In genomic region chr11:94978947-94979346, GRCm38 (mm10) we compare ENCODE assay signal across 8 mouse cellular contexts. TPM values are rescaled to one million over a fixed set of nuclear protein-coding genes. Genes with fewer than 3 reads are reported as not detected.
DNase-seq lines count a peak whose midpoint lies in the region; ATAC-seq and TF ChIP-seq lines count a peak whose summit lies in the region.

No protein-coding gene starts in this region.

- ATAC-seq in erythroid progenitor cell, adult 5-6 weeks (replicated peaks; ENCODE audit: low FRiP score, poor library complexity, severe bottlenecking): peak; percentile 98
- ATAC-seq in heart, embryonic 13.5 days (ENCODE audit: extremely low read depth, insufficient number of reproducible peaks, low FRiP score, low TSS enrichment): peak; percentile 81
- ATAC-seq in kidney, postnatal 0 days (replicated peaks; ENCODE audit: low FRiP score, low read depth): peak; percentile 89

- peak overlapping the region; percentile 37 for H3K4me3 ChIP-seq in heart, embryonic 13.5 days
- H3K4me3 ChIP-seq in kidney, postnatal 0 days (replicated peaks; ENCODE audit: low read depth, low read length): no peak overlapping the region
- peak overlapping the region; percentile 2; the same call in 1 of the 2 replicates for H3K4me3 ChIP-seq in liver, adult 2 months (ENCODE audit: insufficient read depth, low read depth, low read length)
- no peak overlapping the region for H3K4me3 ChIP-seq in myocyte

- TF ChIP-seq CTCF in kidney, postnatal 0 days (IDR thresholded peaks at IDR 0.05; ENCODE audit: low read depth): peak; percentile 100
- TF ChIP-seq CTCF in liver, adult 2 months (IDR thresholded peaks at IDR 0.05; ENCODE audit: low read depth, low read length): peak; percentile 99

- no peaks in the 10 kb centered on the region for H3K36me3 ChIP-seq in heart, embryonic 13.5 days
- no peaks in the 10 kb centered on the region for H3K36me3 ChIP-seq in kidney, postnatal 0 days (ENCODE audit: insufficient read depth, low read length)
- H3K36me3 ChIP-seq in liver, adult 2 months (ENCODE audit: control insufficient read depth, insufficient read depth, low read length): no peaks in the 10 kb centered on the region
- no peaks in the 10 kb centered on the region for H3K36me3 ChIP-seq in myocyte (ENCODE audit: control insufficient read depth, insufficient read depth)

- WGBS in heart, embryonic 13.5 days: 0% methylated on average over 20 of the region's 20 CpGs
- under 1% methylated on average over 20 of the region's 20 CpGs for WGBS in kidney, postnatal 0 days
- WGBS in liver, adult 2 months: 1% methylated on average over 20 of the region's 20 CpGs

- DNase-seq in CD4-positive, CD25-positive, alpha-beta regulatory T cell, adult 2 months (ENCODE audit: low read depth, low spot score): peak; percentile 96
- DNase-seq in brain, embryonic 18.5 days (ENCODE audit: low read depth, low spot score): peak; percentile 95
- peak; percentile 98 for DNase-seq in kidney, postnatal 0 days (ENCODE audit: low spot score)
- DNase-seq in liver, adult 2 months (ENCODE audit: extremely low read depth, low read depth, low spot score): peak; percentile 75
- peak; percentile 95 to 98 for DNase-seq in spleen, postnatal 4 days (ENCODE audit: low spot score in 2 of 2)

- H3K4me1 ChIP-seq in heart, embryonic 13.5 days: peaks cover 56% of the 10 kb centered on the region
- no peaks in the 10 kb centered on the region for H3K4me1 ChIP-seq in kidney, postnatal 0 days (replicated peaks; ENCODE audit: insufficient read depth, low read length)
- H3K4me1 ChIP-seq in liver, adult 2 months (ENCODE audit: control insufficient read depth, insufficient read depth, low read length): no peaks in the 10 kb centered on the region; the same call in 1 of the 2 replicates

- H3K9me3 ChIP-seq in heart, embryonic 13.5 days: no peaks in the 10 kb centered on the region
- no peaks in the 10 kb centered on the region for H3K9me3 ChIP-seq in kidney, postnatal 0 days (replicated peaks; ENCODE audit: low read length)

- peak overlapping the region; percentile 70 for H3K9ac ChIP-seq in heart, embryonic 13.5 days
- no peak overlapping the region for H3K9ac ChIP-seq in kidney, postnatal 0 days (ENCODE audit: low read depth, low read length)
- no peak overlapping the region for H3K9ac ChIP-seq in liver, adult 2 months (ENCODE audit: low read depth, low read length)

- H3K4me2 ChIP-seq in heart, embryonic 13.5 days: peak overlapping the region; percentile 64
- H3K4me2 ChIP-seq in kidney, postnatal 0 days (ENCODE audit: low read length): peak overlapping the region; percentile 41
- peak overlapping the region; percentile 65 for H3K4me2 ChIP-seq in myocyte (ENCODE audit: low read depth)

- H3K27me3 ChIP-seq in heart, embryonic 13.5 days (replicated peaks): no peaks in the 10 kb centered on the region
- no peaks in the 10 kb centered on the region for H3K27me3 ChIP-seq in kidney, postnatal 0 days (ENCODE audit: insufficient read depth, low read length)
- H3K27me3 ChIP-seq in liver, adult 2 months (ENCODE audit: control insufficient read depth, insufficient read depth, low read length): no peaks in the 10 kb centered on the region
- no peaks in the 10 kb centered on the region for H3K27me3 ChIP-seq in myocyte (ENCODE audit: control insufficient read depth, insufficient read depth, insufficient read length)

- peak overlapping the region; percentile 57 for H3K27ac ChIP-seq in heart, embryonic 13.5 days (replicated peaks)
- H3K27ac ChIP-seq in kidney, postnatal 0 days: no peak overlapping the region
- no peak overlapping the region for H3K27ac ChIP-seq in liver, adult 2 months (replicated peaks; ENCODE audit: insufficient read depth, low read depth, low read length)

- no peak for TF ChIP-seq POLR2A in liver, adult 2 months (IDR thresholded peaks at IDR 0.05; ENCODE audit: extremely low read depth, insufficient read depth, low read length)
- peak; percentile 77 for TF ChIP-seq POLR2A in myocyte (IDR thresholded peaks at IDR 0.05; ENCODE audit: insufficient read length, low read depth)

- H3ac ChIP-seq in myocyte (ENCODE audit: control insufficient read depth, insufficient read length): no peak overlapping the region

- no peaks in the 10 kb centered on the region for H3K79me2 ChIP-seq in liver, adult 2 months (ENCODE audit: control insufficient read depth, insufficient read depth, low read length)
- no peaks in the 10 kb centered on the region for H3K79me2 ChIP-seq in myocyte (ENCODE audit: control insufficient read depth, insufficient read depth)

TF ChIP-seq in myocyte, 11 proteins besides CTCF, POLR2A, EP300 and RAD21:
- peak; percentile 72 for TF ChIP-seq POLR2AphosphoS2 (IDR thresholded peaks at IDR 0.05; ENCODE audit: insufficient read length, low read depth)
- no peak for TF ChIP-seq USF1 (IDR thresholded peaks at IDR 0.05; ENCODE audit: low read depth)
- peak in 1 of 3 experiments; percentile 35 for TF ChIP-seq MYOG (IDR thresholded peaks at IDR 0.05; ENCODE audit: control insufficient read depth in 1 of 3, insufficient read depth in 1 of 3, insufficient read length in 2 of 3, low read depth in 2 of 3)
- peak; percentile 99 for TF ChIP-seq CEBPB (IDR thresholded peaks at IDR 0.05; ENCODE audit: insufficient read depth, poor library complexity, severe bottlenecking)

RNA-seq across cellular contexts. Expression of gene Sgca, which starts 2.8 kb away (rescaled TPM):
- total RNA-seq in erythroid progenitor cell, adult 5-6 weeks (2015; ENCODE audit: low replicate concordance): not detected in 2 replicates
- total RNA-seq in erythroid progenitor cell, adult 5-6 weeks (2017; ENCODE audit: low replicate concordance): not detected in 2 replicates
- polyA plus RNA-seq in heart, embryonic 13.5 days (2015; fragmentation: Nextera tagmentation; extraction: Ambion mirVana): 27.0 and 29.2 TPM in 2 replicates
- 0.28 and 0.52 TPM in 2 replicates for polyA plus RNA-seq in kidney, postnatal 0 days (2015; fragmentation: Nextera tagmentation; extraction: Ambion mirVana)
- 0.09 TPM in 1 of 2 replicates, not detected in the other for total RNA-seq in liver, adult 2 months (2014; rRNA removed)
- polyA plus RNA-seq in liver, adult 2 months (2012; rRNA removed): not detected in 2 replicates
- 303 TPM for polyA plus RNA-seq in myocyte (2012; fragmentation: generic; extraction: Trizol)

RNA-seq across cellular contexts. Expression of gene Hils1, which starts 11.6 kb away (rescaled TPM):
- not detected in 2 replicates for total RNA-seq in erythroid progenitor cell, adult 5-6 weeks (2015; ENCODE audit: low replicate concordance)
- total RNA-seq in erythroid progenitor cell, adult 5-6 weeks (2017; ENCODE audit: low replicate concordance): not detected in 2 replicates
- 0.23 TPM in 1 of 2 replicates, not detected in the other for polyA plus RNA-seq in heart, embryonic 13.5 days (2015; fragmentation: Nextera tagmentation; extraction: Ambion mirVana)
- polyA plus RNA-seq in kidney, postnatal 0 days (2015; fragmentation: Nextera tagmentation; extraction: Ambion mirVana): not detected in 2 replicates
- total RNA-seq in liver, adult 2 months (2014; rRNA removed): not detected in 2 replicates
- polyA plus RNA-seq in liver, adult 2 months (2012; rRNA removed): 0.19 TPM in 1 of 2 replicates, not detected in the other
- polyA plus RNA-seq in myocyte (2012; fragmentation: generic; extraction: Trizol): 0.37 TPM

RNA-seq across cellular contexts. Expression of gene Ppp1r9b, which starts 11.9 kb away (rescaled TPM):
- 59.5 and 71.4 TPM in 2 replicates for total RNA-seq in erythroid progenitor cell, adult 5-6 weeks (2015; ENCODE audit: low replicate concordance)
- 98.2 and 125 TPM in 2 replicates for total RNA-seq in erythroid progenitor cell, adult 5-6 weeks (2017; ENCODE audit: low replicate concordance)
- 6.5 and 6.8 TPM in 2 replicates for polyA plus RNA-seq in heart, embryonic 13.5 days (2015; fragmentation: Nextera tagmentation; extraction: Ambion mirVana)
- polyA plus RNA-seq in kidney, postnatal 0 days (2015; fragmentation: Nextera tagmentation; extraction: Ambion mirVana): 10.3 and 10.6 TPM in 2 replicates
- 2.6 and 4.0 TPM in 2 replicates for total RNA-seq in liver, adult 2 months (2014; rRNA removed)
- 3.5 and 3.6 TPM in 2 replicates for polyA plus RNA-seq in liver, adult 2 months (2012; rRNA removed)
- polyA plus RNA-seq in myocyte (2012; fragmentation: generic; extraction: Trizol): 42.4 TPM

RNA-seq across cellular contexts. Expression of gene Samd14, which starts 30.7 kb away (rescaled TPM):
- 103 TPM in 2 replicates for total RNA-seq in erythroid progenitor cell, adult 5-6 weeks (2015; ENCODE audit: low replicate concordance)
- 98.7 and 99.2 TPM in 2 replicates for total RNA-seq in erythroid progenitor cell, adult 5-6 weeks (2017; ENCODE audit: low replicate concordance)
- 11.6 and 11.7 TPM in 2 replicates for polyA plus RNA-seq in heart, embryonic 13.5 days (2015; fragmentation: Nextera tagmentation; extraction: Ambion mirVana)
- 13.1 and 14.5 TPM in 2 replicates for polyA plus RNA-seq in kidney, postnatal 0 days (2015; fragmentation: Nextera tagmentation; extraction: Ambion mirVana)
- total RNA-seq in liver, adult 2 months (2014; rRNA removed): 0.13 and 0.18 TPM in 2 replicates
- polyA plus RNA-seq in liver, adult 2 months (2012; rRNA removed): 0.13 and 0.29 TPM in 2 replicates
- 14.4 TPM for polyA plus RNA-seq in myocyte (2012; fragmentation: generic; extraction: Trizol)

RNA-seq across cellular contexts. Expression of gene Col1a1, which starts 42.9 kb away (rescaled TPM):
- 1.4 and 2.1 TPM in 2 replicates for total RNA-seq in erythroid progenitor cell, adult 5-6 weeks (2015; ENCODE audit: low replicate concordance)
- total RNA-seq in erythroid progenitor cell, adult 5-6 weeks (2017; ENCODE audit: low replicate concordance): 0.90 and 1.9 TPM in 2 replicates
- polyA plus RNA-seq in heart, embryonic 13.5 days (2015; fragmentation: Nextera tagmentation; extraction: Ambion mirVana): 415 and 595 TPM in 2 replicates
- polyA plus RNA-seq in kidney, postnatal 0 days (2015; fragmentation: Nextera tagmentation; extraction: Ambion mirVana): 353 and 441 TPM in 2 replicates
- 1.6 and 3.3 TPM in 2 replicates for total RNA-seq in liver, adult 2 months (2014; rRNA removed)
- 2.3 TPM in 2 replicates for polyA plus RNA-seq in liver, adult 2 months (2012; rRNA removed)
- polyA plus RNA-seq in myocyte (2012; fragmentation: generic; extraction: Trizol): 206 TPM

Comparison
In these comparisons a context has a peak if more than half of its experiments do, and no peak if none do; other contexts are left out.
1. H3K4me3 ChIP-seq: peak in heart, embryonic 13.5 days (single experiment) and liver, adult 2 months (single experiment); none in kidney, postnatal 0 days (single experiment) and myocyte (single experiment).
2. RNA of gene Sgca, which starts 2.8 kb away (polyA plus RNA-seq): 303 TPM in myocyte (single experiment) and 27.0 to 29.2 TPM in heart, embryonic 13.5 days; 0.28 to 0.52 TPM in kidney, postnatal 0 days and not detected in liver, adult 2 months; every median in the first group is over 10 times any median in the second.
3. Peak in every context shown above with its lines, with median percentiles within 50 percentile points of each other: DNase-seq, ATAC-seq and H3K4me2 ChIP-seq.